Mouse (Mus musculus) myocyte (in vitro differentiated cells): ENCODE data around the gene Olfr434. TPM values are rescaled to one million over a fixed set of nuclear protein-coding genes. Genes with fewer than 3 reads are reported as not detected.
"Not testable (repeated sequence)": the region's sequence is repeated elsewhere in the genome, so short reads cannot be mapped to it uniquely, and the experiment has no call there.

Source experiments
- H3K27me3 ChIP-seq: one replicate; pipeline ENCODE4 v1.6.1; 2011; ENCODE audit not compliant: control insufficient read depth, insufficient read depth, insufficient read length
- H3K36me3 ChIP-seq: one replicate; pipeline ENCODE4 v1.6.1; 2011; ENCODE audit not compliant: control insufficient read depth, insufficient read depth
- H3K4me2 ChIP-seq: one replicate; pipeline ENCODE4 v1.6.1; 2011; ENCODE audit warnings: low read depth, control low read depth
- H3K4me3 ChIP-seq: one replicate; pipeline ENCODE4 v1.5.1; 2011; ENCODE audit warnings: mild to moderate bottlenecking, control low read depth, moderate library complexity
- H3K79me2 ChIP-seq: one replicate; pipeline ENCODE4 v1.6.1; 2011; ENCODE audit not compliant: control insufficient read depth, insufficient read depth
- H3ac ChIP-seq: one replicate; pipeline ENCODE4 v1.6.1; 2011; ENCODE audit not compliant: control insufficient read depth, insufficient read length
- CEBPB ChIP-seq: IDR thresholded peaks from 2 replicates; pipeline ENCODE4 v1.6.1; 2011; ENCODE audit warnings: mild to moderate bottlenecking, moderate library complexity; ENCODE audit not compliant: poor library complexity, insufficient read depth, severe bottlenecking
- E2F4 ChIP-seq: IDR thresholded peaks from one replicate; pipeline ENCODE4 v1.6.1; 2011; ENCODE audit warnings: mild to moderate bottlenecking, control low read depth, moderate library complexity; ENCODE audit not compliant: insufficient read depth
- MAX ChIP-seq: IDR thresholded peaks from one replicate; pipeline ENCODE4 v1.6.1; 2011; ENCODE audit warnings: low read depth, mild to moderate bottlenecking, control low read depth
- MYOD1 ChIP-seq, 3 experiments: IDR thresholded peaks; one replicate each; pipeline ENCODE4 v1.6.1; 2011; ENCODE audit warnings: control low read depth in 2 of 3, low read depth in 2 of 3, mild to moderate bottlenecking in 2 of 3, moderate library complexity in 1 of 3; ENCODE audit not compliant: insufficient read length in 2 of 3, control insufficient read depth in 1 of 3
- MYOG ChIP-seq, 3 experiments: IDR thresholded peaks; one replicate each; pipeline ENCODE4 v1.6.1; 2011; ENCODE audit warnings: control low read depth in 2 of 3, low read depth in 2 of 3, mild to moderate bottlenecking in 2 of 3; ENCODE audit not compliant: insufficient read length in 2 of 3, control insufficient read depth in 1 of 3, insufficient read depth in 1 of 3
- POLR2A ChIP-seq: IDR thresholded peaks from one replicate; pipeline ENCODE4 v1.6.1; 2011; ENCODE audit warnings: low read depth, mild to moderate bottlenecking, control low read depth, moderate library complexity; ENCODE audit not compliant: insufficient read length
- POLR2AphosphoS2 ChIP-seq: IDR thresholded peaks from one replicate; pipeline ENCODE4 v1.6.1; 2011; ENCODE audit warnings: low read depth, control low read depth; ENCODE audit not compliant: insufficient read length
- REST ChIP-seq: IDR thresholded peaks from one replicate; pipeline ENCODE4 v1.6.1; 2011; ENCODE audit warnings: mild to moderate bottlenecking, control low read depth, moderate library complexity; ENCODE audit not compliant: insufficient read depth, insufficient read length
- SRF ChIP-seq: IDR thresholded peaks from one replicate; pipeline ENCODE4 v1.6.1; 2011; ENCODE audit warnings: low read depth; ENCODE audit not compliant: control insufficient read depth, insufficient read length
- TCF12 ChIP-seq: IDR thresholded peaks from one replicate; pipeline ENCODE4 v1.6.1; 2011; ENCODE audit warnings: mild to moderate bottlenecking, control low read depth; ENCODE audit not compliant: poor library complexity, insufficient read depth, severe bottlenecking
- TCF3 ChIP-seq: IDR thresholded peaks from one replicate; pipeline ENCODE4 v1.6.1; 2011; ENCODE audit warnings: low read depth, control low read depth; ENCODE audit not compliant: insufficient read length
- USF1 ChIP-seq: IDR thresholded peaks from one replicate; pipeline ENCODE4 v1.6.1; 2011; ENCODE audit warnings: low read depth, mild to moderate bottlenecking, control low read depth, moderate library complexity
- polyA plus RNA-seq: library from polyadenylated mRNA; unstranded; fragments of >200 nt; fragmentation: generic; extraction: Trizol; gene quantifications from one replicate; pipeline ENCODE4 v1.2.1, GENCODE M21; 2012; ENCODE audit warnings: missing spikeins

Gene Olfr434
- not detected for polyA plus RNA-seq

- not testable (repeated sequence) for H3ac ChIP-seq, H3K27me3 ChIP-seq
Observed at GRCm38 (mm10) chr6:43212873-43213272, at the start of gene Olfr434. Olfr434 (plus strand) TSS chr6:43213021.

GRCm38 (mm10) chr6:43167246-43167645, 45.6 kb upstream of the Olfr434 start:
- no peaks in the 10 kb centered on the region for H3K36me3 ChIP-seq
- H3K27me3 ChIP-seq: no peaks in the 10 kb centered on the region
- TF ChIP-seq MYOD1 (IDR thresholded peaks at IDR 0.05; ENCODE audit: control insufficient read depth in 1 of 3, insufficient read length in 2 of 3, low read depth in 2 of 3) (no peak), TCF12 (no peak), POLR2AphosphoS2 (no peak), E2F4 (no peak), REST (no peak), MYOG (IDR thresholded peaks at IDR 0.05; ENCODE audit: control insufficient read depth in 1 of 3, insufficient read depth in 1 of 3, insufficient read length in 2 of 3, low read depth in 2 of 3) (no peak), USF1 (no peak), CEBPB (no peak), SRF (no peak), TCF3 (no peak), POLR2A (no peak), MAX (no peak)
- no peak overlapping the region for H3K4me3 ChIP-seq
- H3K4me2 ChIP-seq: no peak overlapping the region
- H3ac ChIP-seq: no peak overlapping the region
- H3K79me2 ChIP-seq: no peaks in the 10 kb centered on the region

More at GRCm38 (mm10) chr6:43212873-43213272, at the start of gene Olfr434:
- not testable (repeated sequence) for H3K4me2 ChIP-seq, H3K36me3 ChIP-seq, H3K4me3 ChIP-seq, H3K79me2 ChIP-seq

- Histone ChIP-seq H3K4me2 (no peak within 1 kb of the TSS), H3K4me3 (no peak within 1 kb of the TSS), H3ac (no peak within 1 kb of the TSS), H3K27me3 (no peaks in the 10 kb centered on the region), H3K79me2 (no peaks in the 10 kb centered on the region), H3K36me3 (no peaks in the 10 kb centered on the region)
- no peak for TF ChIP-seq MAX
- no peak for TF ChIP-seq USF1
- TF ChIP-seq MYOD1 (IDR thresholded peaks at IDR 0.05; ENCODE audit: control insufficient read depth in 1 of 3, insufficient read length in 2 of 3, low read depth in 2 of 3): no peak
- TF ChIP-seq TCF12: no peak
- no peak for TF ChIP-seq REST
- TF ChIP-seq E2F4: no peak
- no peak for TF ChIP-seq MYOG (IDR thresholded peaks at IDR 0.05; ENCODE audit: control insufficient read depth in 1 of 3, insufficient read depth in 1 of 3, insufficient read length in 2 of 3, low read depth in 2 of 3)
- TF ChIP-seq TCF3: no peak
- TF ChIP-seq POLR2A: no peak
- no peak for TF ChIP-seq CEBPB
Observed at GRCm38 (mm10) chr6:43171840-43172239, 41.0 kb upstream of the Olfr434 start, which contains the start of gene Olfr13. Olfr13 (plus strand) TSS chr6:43172140.

- Histone ChIP-seq H3K27me3 (no peaks in the 10 kb centered on the region), H3K79me2 (no peaks in the 10 kb centered on the region)
Observed at GRCm38 (mm10) chr6:43178129-43178528, 34.7 kb upstream of the Olfr434 start.

GRCm38 (mm10) chr6:43178584-43179501, 34.0 kb upstream of the Olfr434 start:
- H3K4me2 ChIP-seq: no peak overlapping the region
- H3K4me3 ChIP-seq: no peak overlapping the region
- no peaks in the 10 kb centered on the region for H3K27me3 ChIP-seq
- TF ChIP-seq REST: no peak
- TF ChIP-seq CEBPB: no peak
- no peak for TF ChIP-seq POLR2A
- no peak for TF ChIP-seq E2F4
- no peak for TF ChIP-seq MYOD1 (IDR thresholded peaks at IDR 0.05; ENCODE audit: control insufficient read depth in 1 of 3, insufficient read length in 2 of 3, low read depth in 2 of 3)
- no peak for TF ChIP-seq USF1
- no peak for TF ChIP-seq MYOG (IDR thresholded peaks at IDR 0.05; ENCODE audit: control insufficient read depth in 1 of 3, insufficient read depth in 1 of 3, insufficient read length in 2 of 3, low read depth in 2 of 3)
- TF ChIP-seq POLR2AphosphoS2: no peak
- TF ChIP-seq MAX: no peak
- TF ChIP-seq TCF12: no peak
- no peak for TF ChIP-seq SRF
- TF ChIP-seq TCF3: no peak
- no peaks in the 10 kb centered on the region for H3K79me2 ChIP-seq
- no peaks in the 10 kb centered on the region for H3K36me3 ChIP-seq
- H3ac ChIP-seq: no peak overlapping the region

More at GRCm38 (mm10) chr6:43178129-43178528, 34.7 kb upstream of the Olfr434 start:
- H3K36me3 ChIP-seq: no peaks in the 10 kb centered on the region
- H3K4me3 ChIP-seq: no peak overlapping the region
- no peak overlapping the region for H3K4me2 ChIP-seq
- TF ChIP-seq TCF12 (no peak), E2F4 (no peak), POLR2A (no peak)
- no peak overlapping the region for H3ac ChIP-seq
